Mouse (Mus musculus) brain, embryonic 14.5 days (tissue): ENCODE data around the gene Trarg1.

Source experiments
- CTCF ChIP-seq: fragments of 200-500 bp; IDR thresholded peaks from 2 replicates; pipeline ENCODE4 v1.5.1; 2012; ENCODE audit warnings: inconsistent platforms, mild to moderate bottlenecking, moderate library complexity, borderline replicate concordance; ENCODE audit not compliant: insufficient read depth, insufficient read length; ENCODE audit errors: extremely low read depth
- POLR2A ChIP-seq: fragments of 200-500 bp; IDR thresholded peaks from 2 replicates; pipeline ENCODE4 v1.6.1; 2012; ENCODE audit warnings: mild to moderate bottlenecking, inconsistent platforms, borderline replicate concordance; ENCODE audit not compliant: poor library complexity, insufficient read depth, insufficient read length, severe bottlenecking; ENCODE audit errors: extremely low read depth

GRCm38 (mm10) chr11:76667807-76668206, 11.8 kb upstream of the Trarg1 start:
- TF ChIP-seq CTCF (no peak), POLR2A (no peak)
